Mouse (Mus musculus) brain, adult 2 months (tissue): ENCODE results near the gene Gjb4.
A peak's percentile ranks its signal among the peaks of the same experiment; 100 is the strongest.

ENCODE experiments used
- DNase-seq: peaks from one replicate; pipeline ENCODE4 v3.0.0; 2011; ENCODE audit warnings: low read depth, low spot score

The Gjb4 gene

DNA sequence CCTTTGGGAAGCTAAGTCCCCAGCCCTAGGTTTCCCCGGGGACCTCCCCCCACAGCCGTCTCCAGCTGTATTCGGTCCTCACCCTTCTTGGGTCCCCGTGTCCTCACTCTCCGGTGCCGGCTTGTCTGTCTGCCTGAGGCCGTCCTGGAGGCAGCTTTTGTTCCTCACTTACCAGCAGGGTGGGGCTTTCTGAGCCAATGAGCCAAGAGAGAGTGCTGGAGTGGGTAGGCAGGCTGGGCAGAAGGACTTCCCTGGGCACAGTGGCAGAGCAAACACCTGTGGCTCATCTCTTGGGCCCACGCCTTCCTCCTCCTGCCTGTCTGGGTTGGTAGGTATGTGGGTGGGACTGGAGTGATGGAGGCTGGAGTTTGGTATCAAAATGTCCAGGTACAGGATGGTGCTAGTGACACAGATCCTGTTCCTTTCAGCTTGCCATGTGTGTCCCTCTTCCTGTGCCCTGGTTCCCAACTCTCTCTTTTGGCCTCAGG lies at the start of gene Gjb4:
Gene Gjb4 (minus strand): TSS at position 131 of the 488 bp plus-strand sequence.
- peak; percentile 16 for DNase-seq

DNA sequence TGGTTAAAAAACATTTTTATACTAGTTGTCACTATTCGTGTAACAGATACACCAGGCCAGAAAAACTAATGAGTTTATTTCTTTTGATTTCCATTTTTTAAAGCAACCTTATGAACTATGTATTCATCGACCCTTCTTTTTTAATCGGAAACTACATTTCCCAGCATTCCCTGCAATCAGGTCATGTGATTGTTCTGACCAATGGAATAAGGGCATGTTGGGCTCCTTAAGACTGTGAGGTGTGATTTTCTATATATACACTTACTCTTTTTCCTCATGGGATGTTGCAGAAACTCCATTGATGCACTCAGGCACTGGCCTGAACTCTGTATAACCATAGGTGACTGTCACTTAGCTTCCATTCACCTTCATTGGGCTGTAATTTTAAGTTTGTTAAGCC lies 48.7 kb upstream of the Gjb4 start:
- DNase-seq, result peak; percentile 48

DNA sequence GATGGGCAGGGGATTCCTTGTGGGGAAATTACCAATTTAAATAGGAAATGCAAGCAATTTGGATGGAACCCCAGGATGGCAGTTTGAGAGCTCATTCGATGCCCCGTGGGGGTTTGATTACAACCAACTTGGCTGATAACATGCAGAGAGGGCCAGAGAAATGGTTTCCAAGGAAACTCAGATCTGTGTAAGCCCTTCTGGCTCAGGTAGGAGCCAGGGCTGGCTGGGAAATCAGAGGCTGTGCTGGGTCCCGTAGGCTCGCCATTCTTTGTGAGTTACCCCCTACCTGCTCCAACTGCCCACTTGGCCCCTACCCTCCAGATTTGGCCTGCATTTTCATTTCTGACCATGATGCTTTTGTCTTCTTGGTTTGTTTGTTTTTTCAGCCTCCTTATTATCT lies 48.3 kb upstream of the Gjb4 start:
- DNase-seq, result peak; percentile 68

DNA sequence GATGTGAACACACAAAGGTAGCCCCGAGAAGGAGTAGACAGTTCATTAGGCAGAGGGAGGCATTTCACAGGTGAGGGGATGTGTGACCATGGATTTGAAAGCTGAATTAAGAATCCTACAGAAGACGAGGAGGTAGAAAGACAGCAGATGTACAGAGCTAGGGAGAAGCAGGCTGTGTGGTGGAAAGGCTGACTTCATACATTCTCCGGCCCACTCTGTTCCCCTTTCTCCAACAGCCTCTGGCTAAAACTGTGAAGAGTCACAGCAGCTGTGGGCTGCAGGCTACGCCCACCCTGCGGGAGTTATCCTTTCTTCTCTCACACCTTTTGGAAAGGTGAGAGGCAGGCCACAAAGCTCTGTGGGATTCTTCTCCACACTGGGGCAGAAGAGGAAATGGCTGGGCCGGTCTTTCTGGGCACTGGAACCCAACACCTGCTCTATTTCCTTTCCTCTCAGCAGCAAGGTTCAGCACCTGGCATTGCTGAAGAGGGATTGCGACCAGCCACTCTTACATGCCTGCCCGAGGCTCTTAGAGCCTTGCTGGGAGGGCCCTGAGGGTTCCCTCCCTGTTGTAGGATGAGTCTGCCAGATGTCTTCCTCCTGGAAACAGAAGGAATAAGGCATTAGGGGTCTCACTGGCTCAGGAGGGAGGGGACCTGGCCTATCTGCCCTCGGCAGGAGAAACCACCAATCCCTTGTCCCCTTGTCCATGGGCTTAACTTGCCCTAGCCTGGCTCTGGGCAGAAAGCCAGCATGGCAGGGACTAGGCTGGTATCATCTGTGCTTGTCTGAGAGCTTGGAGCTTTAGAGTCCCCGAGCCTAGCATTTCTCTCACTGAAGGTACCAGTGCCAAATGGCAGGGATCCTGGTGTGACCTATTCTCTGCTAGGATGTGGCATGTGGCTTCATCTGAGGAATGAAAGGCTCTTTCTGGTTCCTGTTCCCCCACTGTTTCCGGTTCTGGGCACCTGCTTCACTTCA lies 46.6 kb upstream of the Gjb4 start:
- peak; percentile 95 for DNase-seq

DNA sequence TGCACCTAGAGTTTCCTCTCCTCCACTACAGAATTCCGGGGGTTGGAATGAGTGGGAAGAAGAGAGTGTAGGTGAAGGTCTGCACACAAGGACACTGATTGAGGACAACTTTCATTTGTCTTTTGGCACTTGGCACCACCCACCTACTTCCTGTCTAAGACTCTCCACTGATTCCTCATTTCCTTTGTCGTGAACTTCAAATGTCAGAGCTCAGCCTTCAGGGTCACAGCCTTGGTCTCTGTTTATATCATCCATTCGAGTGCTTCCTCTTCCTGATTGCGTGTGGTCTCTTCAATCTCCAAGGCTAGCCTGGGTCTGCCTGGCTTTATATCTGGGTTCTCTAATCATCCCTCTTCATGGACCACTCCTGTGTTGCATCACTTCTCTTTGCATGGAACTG lies 41.7 kb upstream of the Gjb4 start:
- DNase-seq, result no peak

DNA sequence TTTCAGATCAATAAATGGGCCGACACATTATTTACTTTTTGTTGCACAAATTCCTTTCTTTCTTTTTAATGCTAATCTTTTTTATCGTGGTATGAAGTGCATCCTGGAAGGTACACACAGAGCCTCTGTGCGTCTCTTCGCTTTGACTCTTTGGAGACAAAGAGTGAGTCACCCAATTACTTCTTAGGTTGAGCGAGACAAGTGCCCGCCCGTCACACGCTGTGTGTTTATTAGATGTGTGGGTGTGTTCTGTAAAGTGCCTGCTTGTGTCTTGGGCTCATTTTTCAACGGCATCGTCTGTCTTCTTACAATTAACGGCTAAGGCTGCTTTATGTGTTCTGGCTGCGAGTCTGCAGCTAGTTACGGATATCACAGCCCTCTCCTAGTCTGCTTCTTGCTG lies 35.8 kb upstream of the Gjb4 start:
- peak; percentile 71 for DNase-seq

DNA sequence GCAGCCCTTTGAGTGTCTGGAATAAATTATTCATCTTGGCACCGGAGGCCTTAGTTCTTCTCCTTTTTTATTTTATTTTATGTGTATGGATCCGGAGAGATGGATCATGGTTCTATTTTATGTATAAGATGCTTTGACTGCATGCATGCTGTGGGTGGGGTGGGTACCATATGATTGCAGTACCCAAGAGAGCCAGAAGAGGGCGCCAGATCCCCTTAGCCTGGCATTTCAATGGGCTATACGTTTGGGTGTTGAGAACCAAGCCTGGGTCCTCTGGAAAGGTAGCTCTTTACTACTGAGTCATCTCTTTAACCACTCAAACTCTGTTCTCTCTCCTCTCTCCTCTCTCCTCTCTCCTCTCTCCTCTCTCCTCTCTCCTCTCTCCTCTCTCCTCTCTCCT lies 23.5 kb upstream of the Gjb4 start:
- DNase-seq, result no peak

DNA sequence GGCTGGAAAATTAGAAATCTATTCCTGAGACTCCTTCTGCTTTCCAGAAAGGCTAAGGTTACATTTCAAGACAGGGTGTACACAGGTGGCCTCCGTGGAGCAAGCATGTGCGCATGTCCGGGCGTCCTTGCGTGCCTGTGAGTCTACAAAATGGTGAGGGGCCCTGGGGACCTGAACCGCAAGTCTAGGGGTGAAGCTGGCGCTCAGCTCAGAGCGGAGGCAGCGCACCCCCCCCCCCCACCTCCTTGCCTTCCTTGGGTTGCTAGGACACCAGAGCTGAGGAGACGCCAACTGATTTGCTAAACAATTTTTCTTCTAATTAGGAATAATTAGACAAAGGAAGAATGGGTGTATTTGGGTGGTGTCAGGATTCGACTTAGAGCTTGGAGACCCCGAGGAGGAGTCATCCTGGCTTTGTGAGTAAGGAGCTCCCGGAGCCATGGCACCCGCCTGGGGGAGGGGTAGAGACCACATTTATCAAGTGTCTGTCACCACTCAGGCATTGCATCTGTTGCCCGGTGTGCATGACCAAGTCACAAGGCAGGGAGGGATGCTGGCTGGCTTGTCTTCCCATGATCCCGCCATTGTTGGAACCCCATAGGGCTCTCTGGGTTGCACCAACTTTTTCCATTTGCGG lies 21.8 kb upstream of the Gjb4 start:
- peak; percentile 24 for DNase-seq

DNA sequence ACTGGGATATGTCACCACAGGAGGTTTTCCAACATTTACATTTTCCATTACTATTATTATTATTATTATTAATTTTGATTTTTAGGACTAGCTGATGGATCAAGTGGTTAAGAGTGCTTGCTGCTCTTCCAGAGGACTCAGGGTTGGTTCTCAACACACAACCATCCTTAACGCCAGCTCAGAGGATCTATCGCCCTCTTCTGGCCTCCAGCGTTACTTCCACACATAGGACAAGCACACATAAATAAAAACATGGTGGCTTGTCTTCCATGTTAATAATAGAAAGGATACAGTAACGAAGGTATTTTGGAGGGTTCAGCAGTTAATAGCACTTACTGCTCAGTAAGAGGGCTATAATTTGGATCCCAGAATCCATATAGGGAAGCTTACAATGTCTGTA lies 20.8 kb upstream of the Gjb4 start:
- DNase-seq, result no peak

DNA sequence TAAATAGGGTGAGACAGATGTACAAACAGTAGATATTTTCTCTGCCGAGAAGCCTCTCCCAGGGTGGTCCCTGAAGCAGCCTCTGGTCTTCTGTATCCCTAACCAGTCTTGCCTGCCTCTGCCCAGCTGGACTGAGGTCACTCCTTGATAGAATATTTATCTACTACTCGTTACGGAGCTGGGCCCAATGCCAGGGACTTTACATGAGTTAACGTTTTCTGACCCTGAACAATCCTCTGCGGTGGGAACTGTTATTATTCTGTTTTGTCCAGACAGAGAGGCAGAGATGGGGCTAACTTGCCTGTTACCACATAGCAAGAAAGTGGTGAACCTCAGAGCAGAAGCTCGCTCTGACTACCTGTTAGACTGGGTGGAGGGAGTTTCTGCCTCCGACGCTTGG lies 19.6 kb upstream of the Gjb4 start:
- DNase-seq, result no peak

DNA sequence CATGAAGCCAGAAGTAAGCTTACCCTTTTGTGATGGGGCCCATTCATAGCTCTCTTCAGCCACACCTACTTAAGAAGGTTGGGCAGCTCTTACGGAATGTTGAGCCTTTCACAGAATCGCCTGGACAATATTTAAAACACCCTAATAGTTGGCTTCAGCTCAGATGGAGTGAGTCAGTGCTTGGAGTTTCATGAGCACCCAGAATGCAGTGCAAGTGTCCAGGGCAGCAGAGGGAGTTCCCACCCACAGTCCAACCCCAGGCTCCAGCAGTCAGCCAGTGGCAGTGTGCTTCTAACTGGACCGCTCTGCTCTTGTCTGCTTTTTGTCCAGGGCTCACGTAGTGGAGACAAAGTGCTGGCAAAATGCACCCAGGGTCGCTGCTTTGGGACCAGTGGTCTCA lies 17.7 kb upstream of the Gjb4 start:
- DNase-seq, result no peak

DNA sequence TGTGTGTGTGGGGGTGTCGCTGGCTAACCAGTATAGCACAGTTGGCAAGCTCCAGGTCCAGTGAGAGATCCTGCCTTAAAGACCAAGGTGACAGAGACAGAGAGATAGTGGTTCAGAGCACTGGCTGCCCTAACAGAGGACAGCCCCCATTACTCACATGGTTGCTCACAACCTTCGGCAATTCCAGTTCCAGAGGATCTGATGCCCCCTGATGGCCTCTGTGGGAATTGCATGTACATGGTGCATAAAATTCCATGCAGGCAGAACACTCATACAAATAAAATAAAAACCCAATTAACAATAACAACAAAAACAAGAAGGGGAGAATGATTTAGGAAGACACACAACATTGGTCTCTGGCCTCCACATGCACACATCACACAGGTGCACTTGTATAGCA lies 16.6 kb upstream of the Gjb4 start:
- DNase-seq, result no peak

DNA sequence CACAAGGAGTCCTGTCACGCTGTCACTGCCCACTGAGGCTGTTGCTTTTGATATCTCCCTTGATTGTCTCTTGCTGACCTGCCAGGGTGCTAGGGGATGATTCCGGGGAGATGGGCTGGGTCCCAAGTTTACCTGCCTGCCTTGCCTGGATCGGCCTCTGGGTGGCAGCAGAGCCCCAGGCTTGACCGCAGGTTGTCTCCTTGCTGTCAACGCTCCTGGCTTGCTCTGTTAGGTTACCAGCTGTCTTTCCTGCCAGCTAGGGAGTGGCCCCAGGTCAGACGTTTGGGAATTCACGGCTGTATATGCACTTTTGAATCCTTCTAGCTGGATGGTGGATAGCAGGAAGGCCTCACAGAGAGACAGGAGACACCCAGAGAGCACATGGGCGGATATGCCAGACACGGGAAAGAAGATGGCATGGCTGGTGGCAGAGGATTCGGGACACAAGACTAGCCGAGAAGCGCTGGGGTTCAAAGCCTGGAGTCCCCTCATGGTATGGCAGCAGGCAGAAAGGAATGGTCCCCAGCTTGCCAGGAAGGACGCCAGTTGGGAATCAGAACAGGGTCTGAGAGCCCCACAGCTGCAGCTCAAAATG lies 14.6 kb upstream of the Gjb4 start:
- peak; percentile 73 for DNase-seq

DNA sequence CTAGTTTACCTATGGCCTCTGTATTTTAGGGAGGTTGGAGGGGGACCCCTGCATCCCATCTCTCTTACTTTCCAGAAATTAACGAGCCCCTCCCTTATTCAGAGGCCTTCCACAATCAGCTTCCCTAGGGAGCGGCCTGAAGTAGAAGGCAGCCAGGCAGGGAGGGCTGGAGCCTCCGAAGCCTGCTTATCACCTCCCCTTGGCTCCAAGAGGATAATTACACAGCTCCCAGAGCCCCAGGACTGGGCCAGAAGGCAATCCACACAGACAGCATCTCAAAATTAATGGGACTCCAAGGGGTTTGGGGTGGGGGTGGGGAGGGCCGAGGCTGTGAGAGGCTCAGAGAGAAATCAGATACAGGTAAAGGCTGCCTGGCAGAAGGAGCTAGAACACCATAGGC lies 12.0 kb upstream of the Gjb4 start:
- DNase-seq, result no peak

DNA sequence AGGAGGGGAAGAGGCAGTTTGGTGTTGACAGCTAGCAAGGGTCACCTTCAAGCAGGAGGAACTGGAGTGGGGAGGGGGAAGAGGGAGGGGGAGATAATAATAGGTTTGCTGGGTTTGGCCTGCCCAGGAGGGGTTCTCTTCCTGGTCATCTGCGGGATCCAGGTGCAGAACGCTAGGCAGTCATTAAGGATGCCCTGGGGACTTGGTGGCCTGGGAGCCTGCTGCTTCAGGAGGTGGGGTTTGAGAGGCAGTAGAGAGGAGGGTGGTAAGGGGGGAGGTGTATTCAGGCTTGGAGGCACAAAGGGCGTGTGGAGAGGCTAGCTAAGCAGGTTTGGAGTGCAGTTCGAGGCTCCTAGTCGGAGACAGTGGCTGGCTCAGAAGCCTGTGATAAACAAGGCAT lies 11.6 kb upstream of the Gjb4 start:
- DNase-seq, result peak; percentile 11

DNA sequence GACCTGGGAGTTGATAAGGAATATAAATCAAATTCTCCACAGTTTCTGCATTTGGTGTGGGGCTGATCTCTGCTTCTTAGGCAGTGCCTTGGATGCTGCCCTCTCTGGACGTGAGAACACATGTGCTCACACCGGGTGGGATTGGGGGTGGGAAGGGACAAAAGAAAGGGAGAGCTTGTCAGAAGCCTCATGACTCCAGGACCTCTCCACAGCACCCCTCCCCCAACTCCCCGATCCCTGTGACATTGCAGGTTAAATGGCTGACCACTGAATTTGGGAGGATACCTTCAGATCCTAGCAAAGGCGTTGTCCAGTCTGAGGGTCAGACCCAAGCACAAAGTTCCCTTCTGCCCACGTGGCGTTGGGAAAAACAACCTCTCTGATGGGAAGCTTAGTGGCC lies 10.6 kb upstream of the Gjb4 start:
- DNase-seq, result no peak

DNA sequence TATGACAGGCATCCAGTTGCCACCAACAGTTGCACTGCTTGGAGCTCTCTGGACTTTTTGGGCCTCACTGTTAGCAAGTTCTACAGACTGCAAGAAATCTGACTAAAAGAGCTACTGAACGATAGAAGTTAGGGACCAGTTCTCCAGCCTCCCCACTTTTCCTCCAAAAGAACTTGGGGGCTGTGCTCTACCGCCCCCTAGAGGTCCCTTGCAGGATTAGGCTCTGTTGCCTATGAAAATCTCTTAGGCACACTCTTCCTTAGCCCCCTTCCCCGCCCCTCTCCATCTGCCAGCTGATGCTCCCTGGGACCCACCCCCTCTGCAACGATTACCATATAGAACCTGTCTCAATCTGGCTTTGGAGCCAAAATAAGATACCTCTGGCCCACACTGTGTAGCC lies 9.4 kb upstream of the Gjb4 start:
- peak; percentile 19 for DNase-seq

DNA sequence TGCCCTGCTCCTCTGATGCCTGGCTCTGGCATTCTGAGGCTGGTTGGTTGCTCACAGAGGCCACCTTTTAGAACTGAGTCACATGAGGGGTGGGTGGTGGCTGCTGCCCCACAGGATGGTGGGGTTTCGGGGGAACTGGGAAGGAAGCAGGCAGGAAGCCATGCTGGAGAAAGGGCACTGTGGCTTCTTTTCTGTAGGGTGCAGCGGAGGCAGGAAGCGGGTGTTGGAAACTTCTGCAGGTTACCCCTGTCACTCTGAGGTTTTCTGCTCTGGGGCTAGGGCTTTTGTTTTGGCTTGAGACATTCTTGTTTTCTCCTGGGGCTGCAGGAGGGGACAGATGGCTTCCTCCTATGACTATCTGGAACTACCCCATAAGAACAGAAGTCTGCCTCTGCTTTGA lies 8.6 kb upstream of the Gjb4 start:
- no peak for DNase-seq

DNA sequence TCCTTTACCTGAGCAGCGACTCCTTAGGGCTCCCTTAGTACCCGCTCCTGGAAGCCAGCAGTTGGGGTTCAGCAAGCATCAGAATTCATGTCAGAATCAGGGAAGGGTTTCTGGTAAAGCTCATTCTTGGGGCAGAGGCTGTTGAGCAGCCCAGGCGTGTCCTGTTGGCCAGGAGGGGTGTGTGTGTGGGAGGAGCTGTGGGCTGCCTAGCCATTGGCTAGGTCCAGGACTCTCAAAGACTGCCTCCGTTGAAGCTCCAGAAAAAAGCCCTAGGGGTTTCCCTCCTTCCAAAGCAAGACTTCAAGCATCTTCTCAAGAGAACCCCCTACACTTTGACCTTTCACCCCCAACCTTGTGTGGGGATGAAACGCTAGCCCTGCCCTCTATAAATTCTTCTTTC lies 4.1 kb upstream of the Gjb4 start, which contains the start of gene Gjb5:
Gene Gjb5 (minus strand): TSS at position 164 of the 400 bp plus-strand sequence.
- DNase-seq, result no peak

DNA sequence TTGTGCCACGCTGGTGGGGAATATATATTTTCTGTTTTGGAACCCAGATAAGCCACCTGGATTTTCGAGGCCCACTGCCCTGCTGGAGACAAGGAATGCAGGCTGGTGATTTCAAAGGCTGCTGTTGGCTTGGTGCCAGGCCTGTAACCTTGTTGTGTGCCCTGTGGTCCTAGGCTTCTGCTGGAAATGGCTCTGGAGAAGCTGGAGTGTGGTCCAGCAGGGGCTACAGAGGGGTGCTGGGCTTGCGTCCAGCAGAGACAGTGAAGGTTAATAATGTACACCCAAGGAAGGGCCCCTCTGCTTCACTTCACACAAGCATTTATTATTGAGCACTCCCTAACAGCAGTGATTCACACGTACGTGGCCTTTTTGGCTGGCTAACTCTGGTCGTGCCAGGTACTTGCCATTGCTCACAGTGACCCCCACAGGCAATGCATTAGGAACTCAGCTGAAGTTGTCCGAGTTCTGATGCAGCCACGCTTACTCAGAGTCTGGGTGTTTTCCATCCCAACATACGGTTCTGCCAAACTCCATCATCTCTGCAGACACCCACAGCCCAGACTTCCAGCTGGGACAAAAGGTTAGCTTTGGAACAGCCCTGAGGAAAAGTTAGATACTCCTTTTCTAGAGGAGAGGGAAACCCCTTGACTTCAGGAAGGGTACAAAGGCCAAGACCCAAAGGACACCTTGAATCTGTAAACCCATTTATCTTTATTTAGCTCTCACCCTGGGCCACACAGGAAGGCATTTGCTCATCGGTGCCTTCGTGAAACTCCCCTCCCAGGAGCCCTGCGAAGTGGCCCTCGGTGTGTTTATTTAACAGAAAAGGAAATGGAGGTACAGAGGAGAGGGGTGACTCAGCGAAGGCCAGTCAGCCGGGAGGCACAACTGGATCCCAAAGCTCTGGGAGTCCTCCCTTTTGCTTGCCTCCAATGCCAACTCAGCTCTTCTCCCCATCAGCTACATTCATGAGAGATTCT lies 915 bp upstream of the Gjb4 start:
- DNase-seq, result peak; percentile 42

DNA sequence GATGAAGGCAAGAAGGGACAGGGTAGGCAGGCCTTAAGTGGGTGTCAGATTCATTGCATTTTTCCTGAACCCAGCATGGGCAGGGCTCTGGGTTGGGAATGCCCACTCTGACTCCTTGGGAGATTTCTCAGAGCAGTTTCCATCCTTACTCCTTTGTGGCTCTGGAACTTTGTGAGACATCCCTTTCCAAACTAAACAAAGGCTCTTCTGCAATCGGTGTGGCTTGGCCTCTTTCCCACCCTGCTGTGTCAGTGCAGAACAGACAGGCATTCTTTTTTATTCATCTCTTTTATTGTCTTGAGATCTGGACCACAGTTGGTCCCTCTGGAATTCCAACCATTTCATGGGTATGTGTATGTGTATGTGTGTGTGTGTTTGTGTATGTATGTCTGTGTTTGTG lies 1.3 kb downstream of the Gjb4 start:
- peak; percentile 21 for DNase-seq
